Mouse (Mus musculus): ENCODE results near the gene Itpr2.

GRCm38 (mm10) chr6:146410427-146410810, 91.6 kb downstream of the Itpr2 start:
- no peak for TF ChIP-seq POLR2A (IDR thresholded peaks at IDR 0.05; ENCODE audit: insufficient read depth, low read length)
- TF ChIP-seq CTCF (IDR thresholded peaks at IDR 0.05; ENCODE audit: low read depth, low read length), result no peak
- TF ChIP-seq EP300 (IDR thresholded peaks at IDR 0.05; ENCODE audit: insufficient read depth, low read depth, low read length), result no peak
